Mouse (Mus musculus) cerebellum, adult 2 months (tissue): ENCODE results near the gene Cdhr3.

ENCODE experiments used
- CTCF ChIP-seq: fragments of 200-500 bp; IDR thresholded peaks from 2 replicates; pipeline ENCODE4 v1.5.1; 2011; ENCODE audit warnings: low read depth, mild to moderate bottlenecking, control low read depth, low read length, moderate library complexity, borderline replicate concordance; ENCODE audit not compliant: insufficient read depth
- POLR2A ChIP-seq: fragments of 200-500 bp; IDR thresholded peaks from 2 replicates; pipeline ENCODE4 v1.6.1; 2011; ENCODE audit warnings: low read length, control low read depth, borderline replicate concordance; ENCODE audit not compliant: insufficient read depth

DNA sequence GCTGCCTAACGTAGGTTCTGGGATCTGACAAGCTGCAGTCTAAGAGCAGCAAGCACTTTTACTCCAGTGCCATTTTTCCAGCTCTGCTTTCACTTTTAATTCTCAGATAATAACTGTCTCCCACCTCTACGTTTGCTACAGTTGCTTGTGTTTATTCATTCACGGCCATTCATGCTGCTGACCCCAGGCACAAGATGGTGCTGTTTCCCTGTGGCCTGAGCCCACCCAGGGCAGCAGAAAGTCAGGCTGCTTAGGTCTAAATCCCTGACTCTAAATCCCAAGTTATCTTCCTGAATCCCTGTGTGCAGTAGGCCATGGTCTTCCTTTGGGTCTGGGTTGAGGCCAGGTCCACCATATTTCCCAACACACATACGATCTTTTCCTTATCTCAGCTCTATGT lies 26.3 kb downstream of the Cdhr3 start:
- TF ChIP-seq POLR2A: no peak
- peak; percentile 16; the same call in 1 of the 2 replicates for TF ChIP-seq CTCF
